Mouse (Mus musculus) frontal cortex, adult 2 months (tissue): Measurements from ENCODE around the gene Rpl12. TPM values are rescaled to one million over a fixed set of nuclear protein-coding genes. Genes with fewer than 3 reads are reported as not detected.

Experiments
- DNase-seq, 2 experiments: peaks; one replicate each; pipeline ENCODE4 v3.0.0; 2022; ENCODE audit warnings: low spot score in 1 of 2; ENCODE audit errors: extremely low spot score in 1 of 2
- polyA plus RNA-seq: library from polyadenylated mRNA; depleted of rRNA; stranded (reverse); fragments of >200 nt; gene quantifications from 2 replicates; pipeline ENCODE4 v1.2.3, GENCODE M21; 2012

The Rpl12 gene
- polyA plus RNA-seq, 1 experiment, result 374 TPM

DNA sequence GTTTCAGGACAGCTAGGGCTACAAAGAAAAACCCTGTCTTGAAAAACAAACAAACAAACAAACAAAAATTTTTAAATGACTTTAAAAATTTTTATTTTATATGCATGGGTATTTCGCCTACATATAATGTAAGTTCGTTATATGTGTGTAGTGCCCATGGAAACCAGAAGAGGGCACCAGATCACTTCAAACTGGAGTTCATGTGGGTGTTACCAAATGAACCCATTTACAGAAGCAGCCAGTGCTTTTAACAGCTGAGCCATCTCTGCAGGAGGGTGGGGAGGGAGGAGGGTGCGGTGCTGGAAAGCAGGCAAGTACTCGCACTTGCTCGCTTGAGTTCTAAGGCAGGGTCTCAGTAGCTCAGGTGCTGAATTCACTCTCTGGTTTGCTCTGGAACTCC lies 21.9 kb upstream of the Rpl12 start:
- DNase-seq, result peak in 1 of 2 experiments; percentile 81

DNA sequence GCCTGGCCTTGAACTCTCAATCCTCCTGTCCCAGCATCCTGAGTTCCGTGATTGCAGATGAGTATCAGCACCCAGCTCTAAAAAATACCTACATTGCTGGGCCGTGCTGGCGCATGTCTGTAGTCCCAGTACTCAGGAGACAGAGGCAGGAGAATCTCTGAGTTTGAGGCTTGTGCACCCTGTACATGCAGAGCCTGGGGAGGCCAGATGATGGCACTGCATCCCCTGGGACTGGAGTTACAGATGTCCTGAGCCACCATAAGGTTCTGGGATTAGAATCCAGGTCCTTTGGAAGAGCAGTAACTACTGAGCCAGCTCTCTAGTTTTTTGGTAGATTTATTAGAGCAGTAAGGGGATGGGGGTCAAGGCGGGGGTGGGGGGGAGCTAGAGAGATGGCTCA lies 20.9 kb upstream of the Rpl12 start:
- no peak for DNase-seq

DNA sequence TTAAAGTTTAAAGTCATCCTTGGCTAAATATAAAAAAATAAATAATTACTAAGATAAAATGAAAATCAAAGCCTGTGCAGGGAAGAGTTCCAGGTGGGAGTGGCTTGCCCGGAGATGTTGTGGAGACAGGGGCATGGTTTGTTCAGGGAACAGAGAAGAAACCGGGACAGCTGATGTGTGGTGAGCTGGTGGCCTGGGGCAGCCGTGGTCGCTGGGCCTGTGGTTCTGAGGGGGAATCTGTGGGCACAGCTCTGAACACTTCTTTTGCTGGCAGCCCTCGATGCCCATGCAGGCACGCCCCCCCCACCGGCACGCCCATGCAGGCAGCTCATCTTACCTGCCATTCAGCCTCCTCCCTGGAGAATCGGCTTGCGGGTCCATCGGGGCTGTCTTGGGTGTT lies 13.9 kb upstream of the Rpl12 start:
- DNase-seq, result no peak

DNA sequence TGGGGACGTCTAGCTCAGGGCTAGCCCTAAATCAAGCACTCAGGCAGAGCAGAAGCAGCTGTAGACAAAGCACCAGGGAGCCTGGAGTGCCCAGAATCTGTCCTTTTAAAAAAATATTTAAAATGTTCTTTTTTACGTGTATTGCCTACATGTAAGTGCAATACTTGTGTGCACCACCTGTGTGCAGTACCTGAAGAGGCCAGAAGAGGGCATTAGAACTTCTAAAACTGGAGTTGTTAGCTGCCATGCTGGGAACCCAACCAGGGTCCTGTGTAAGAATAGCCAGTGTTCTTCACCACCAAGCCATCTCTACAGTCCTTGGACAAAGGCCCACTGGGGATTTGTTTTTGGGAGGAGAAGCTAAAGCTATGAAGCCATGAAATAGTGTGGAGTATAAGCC lies 6.8 kb upstream of the Rpl12 start:
- DNase-seq, result no peak

DNA sequence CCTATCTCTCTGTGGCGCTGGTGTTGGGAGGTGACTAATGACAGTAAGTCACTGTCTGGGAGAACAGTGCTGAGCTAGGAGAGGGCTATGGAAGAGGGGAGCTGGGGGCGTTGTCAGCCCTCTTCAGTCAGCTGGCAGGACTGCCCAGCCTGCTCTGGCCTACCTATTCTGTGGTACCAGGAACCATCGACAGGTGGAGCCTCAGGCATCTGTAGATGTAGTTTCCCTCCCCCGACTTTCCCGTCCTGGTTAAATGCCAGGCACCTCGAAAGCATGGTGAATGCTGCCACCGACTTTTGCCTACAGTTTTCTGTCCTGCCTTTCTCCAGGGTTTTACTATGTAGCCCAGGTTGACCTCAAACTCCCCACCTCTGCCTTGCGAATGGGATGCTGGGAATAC lies 4.0 kb upstream of the Rpl12 start:
- DNase-seq, result peak in 1 of 2 experiments; percentile 70

DNA sequence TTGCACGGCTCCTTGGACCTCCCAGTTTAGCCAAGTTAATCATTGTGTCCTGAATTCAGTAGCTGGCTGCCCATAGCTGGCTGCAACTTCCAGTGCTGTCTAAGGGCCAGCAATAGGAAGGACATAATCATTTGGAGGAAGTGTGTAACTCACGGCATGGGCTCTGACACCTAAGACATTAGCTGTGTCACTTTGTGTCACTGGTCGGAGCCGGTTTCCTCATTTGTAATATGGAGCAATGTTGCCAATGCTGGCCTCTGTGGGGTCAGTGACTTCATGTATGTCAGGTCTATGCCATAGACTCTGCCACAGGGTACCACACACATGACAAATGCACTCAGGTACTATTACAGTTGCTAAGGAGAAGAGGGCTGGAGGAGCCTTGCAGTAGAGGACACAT lies 1.1 kb upstream of the Rpl12 start:
- DNase-seq, result no peak

DNA sequence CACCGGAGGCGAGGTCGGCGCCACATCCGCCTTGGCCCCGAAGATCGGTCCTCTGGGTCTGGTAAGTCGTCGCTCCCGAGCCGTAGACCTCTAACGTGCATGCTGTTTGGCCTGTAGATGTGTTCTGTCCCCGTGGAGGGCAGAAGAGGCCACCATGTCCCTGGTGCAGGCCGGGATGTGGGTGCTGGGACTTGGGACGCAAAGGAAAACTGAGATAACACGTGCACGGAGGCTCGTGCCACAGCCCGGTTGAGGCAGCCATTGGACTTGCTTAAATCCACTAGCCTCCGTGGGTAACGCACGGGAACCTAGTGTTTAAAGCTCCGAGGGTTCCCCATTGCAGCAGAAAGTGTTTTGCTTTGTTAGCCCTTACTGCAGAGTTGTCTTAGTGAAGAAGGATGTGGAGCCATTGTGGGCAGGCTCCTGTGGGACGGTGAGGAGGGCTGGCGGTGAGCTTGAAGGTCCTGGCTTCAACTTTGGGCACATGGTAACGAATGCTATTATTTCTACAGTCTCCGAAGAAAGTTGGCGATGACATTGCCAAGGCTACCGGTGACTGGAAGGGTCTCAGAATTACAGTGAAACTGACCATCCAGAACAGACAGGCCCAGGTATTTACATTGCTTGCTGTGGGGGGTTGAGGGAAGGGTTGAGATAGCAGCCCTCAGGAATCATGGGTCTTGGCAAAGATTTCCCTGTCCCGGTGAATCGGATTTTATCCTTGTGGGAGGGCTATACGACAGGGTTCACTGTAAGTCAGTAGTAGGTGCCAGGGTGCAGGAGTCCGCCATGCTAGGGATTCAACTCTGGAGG lies 909 bp downstream of the Rpl12 start:
- DNase-seq, result peak in 1 of 2 experiments; percentile 37

DNA sequence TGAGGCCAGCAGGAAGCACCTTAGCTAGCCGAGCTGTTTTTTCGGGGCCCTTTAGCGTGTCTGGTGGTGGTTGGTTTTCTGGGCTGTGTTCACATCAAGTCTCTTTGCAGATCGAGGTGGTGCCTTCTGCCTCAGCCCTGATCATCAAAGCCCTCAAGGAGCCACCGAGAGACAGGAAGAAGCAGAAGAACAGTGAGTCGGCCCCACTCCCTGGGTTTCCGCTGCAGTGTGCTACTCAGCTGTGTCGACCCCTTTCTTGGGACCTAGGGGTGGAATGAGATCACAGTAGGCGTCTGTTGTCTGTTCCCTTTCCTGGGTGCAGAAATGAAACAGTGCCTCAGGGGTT lies 1.5 kb downstream of the Rpl12 start:
- DNase-seq, result no peak

DNA sequence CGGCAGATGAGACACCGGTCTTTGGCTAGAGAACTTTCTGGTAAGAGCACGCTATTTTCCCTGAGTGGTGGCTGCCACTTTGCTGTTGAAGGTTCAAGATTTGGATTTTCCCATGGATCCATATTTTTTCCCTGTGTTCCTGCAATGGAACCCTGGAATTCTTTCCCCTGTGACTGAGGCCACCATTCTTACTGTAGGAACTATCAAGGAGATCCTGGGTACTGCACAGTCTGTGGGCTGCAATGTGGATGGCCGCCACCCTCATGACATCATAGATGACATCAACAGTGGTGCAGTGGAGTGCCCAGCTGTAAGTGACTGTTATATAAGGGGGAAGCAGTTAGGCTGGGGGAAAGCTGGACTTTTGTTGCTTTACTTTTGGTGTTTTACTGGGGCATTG lies 2.2 kb downstream of the Rpl12 start:
- no peak for DNase-seq

DNA sequence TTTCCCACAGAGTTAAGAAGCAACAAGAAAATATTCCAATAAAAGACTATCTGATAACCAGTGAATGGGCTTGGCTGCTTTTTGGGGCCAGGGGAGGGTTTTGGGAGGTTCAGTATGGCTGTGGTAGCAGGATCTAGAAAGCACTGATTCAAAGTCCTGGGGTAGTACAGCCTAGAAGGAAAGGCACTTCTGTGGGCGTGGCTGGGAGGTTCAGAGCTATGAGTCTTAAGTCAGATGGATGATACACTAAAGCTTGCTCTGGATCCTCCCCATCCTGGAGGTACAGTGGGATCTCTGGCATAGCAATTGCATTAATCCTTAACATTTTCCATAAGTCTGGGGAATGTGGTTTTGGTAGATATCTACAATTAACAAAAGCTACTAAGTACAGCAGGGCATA lies 2.6 kb downstream of the Rpl12 start:
- no peak for DNase-seq

DNA sequence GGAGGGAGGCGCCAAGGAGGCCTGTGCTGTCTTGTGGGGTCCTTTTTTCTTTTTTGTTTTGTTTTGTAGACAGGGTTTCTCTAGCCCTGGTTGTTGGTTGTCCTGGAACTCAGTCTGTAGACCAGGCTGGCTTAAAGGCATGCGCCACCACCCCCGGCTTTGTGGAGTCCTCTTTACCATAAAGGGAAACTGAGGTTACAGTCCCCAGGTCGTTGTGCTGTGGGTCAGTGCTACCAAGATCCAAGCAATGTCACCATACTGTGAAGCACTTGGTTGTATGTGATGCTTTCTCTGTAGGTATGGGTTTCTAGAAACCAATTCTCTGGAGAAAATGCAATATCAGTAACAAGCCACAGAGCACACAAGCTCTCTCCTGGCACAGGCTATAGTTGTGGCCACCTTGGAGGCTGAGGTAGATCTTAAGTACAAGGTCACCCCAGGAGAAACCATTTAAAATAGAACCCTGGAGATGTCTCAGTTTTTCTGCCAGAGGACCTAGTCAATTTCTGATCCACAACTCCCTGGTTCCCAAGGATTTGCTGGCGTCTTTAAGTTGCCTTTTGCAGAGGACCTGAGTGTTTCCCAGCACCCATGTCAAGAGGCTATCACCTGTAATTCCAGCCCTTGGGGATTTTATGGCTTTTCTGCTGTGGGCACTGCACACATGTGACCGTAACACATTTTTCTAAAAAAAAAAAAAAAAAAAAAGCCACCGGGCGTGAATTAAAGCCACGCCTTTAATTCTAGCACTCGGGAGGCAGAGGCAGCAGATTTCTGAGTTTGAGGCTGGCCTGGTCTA lies 3.5 kb downstream of the Rpl12 start:
- no peak for DNase-seq

DNA sequence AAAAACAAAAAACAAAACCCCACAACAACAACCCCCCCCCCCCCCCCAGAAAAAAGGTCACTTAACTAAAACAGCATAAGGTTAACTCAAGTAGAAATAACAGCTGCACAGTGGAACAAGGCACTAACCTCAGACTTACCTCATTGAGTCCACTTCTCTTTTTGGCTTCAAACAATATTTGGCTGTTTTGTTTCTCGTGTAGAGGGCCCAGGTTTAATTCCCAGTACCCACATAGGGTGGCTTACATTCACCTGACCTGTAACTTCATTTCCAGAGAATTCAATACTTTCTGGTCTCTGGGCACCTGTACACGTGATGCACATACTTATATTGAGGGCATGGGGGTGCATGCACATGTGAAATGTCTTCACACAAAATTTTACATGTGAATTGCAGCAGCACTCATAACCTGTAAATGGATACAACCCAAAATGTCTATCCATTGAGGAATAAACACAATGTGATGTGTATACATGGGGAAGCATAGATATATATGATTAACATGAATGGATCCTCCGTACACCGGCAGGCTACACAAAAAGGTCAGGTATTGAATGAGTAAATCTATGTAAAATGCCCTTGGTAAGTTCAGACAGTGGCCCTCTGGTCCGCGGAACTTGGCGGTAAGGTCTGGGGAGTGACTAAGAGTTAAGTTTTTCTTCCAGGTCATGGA lies 4.3 kb downstream of the Rpl12 start:
- DNase-seq, result no peak

DNA sequence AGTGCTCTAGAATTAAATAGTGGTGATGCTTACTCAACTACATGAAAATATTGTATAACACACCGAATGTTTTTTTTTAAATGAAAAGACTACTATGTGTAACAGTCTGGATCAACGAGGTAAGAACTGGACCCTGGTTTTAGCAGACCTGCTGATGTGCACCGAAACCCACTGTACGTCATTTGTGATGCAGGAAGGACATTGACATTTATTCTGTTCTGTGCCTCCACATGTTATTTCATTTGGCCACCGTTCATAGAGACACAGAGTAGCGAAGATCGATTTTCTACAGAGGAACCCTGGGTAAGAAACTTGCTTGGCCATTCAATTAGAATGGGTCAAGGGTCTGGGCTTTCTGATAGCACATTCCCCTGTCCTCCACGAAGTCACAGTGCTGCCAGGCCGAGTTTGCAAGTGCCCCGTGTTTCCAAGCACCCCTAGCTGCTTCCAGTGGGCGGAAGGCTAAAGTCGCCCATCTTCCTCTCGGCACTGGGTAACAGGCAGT lies 4.9 kb downstream of the Rpl12 start:
- DNase-seq, result no peak

DNA sequence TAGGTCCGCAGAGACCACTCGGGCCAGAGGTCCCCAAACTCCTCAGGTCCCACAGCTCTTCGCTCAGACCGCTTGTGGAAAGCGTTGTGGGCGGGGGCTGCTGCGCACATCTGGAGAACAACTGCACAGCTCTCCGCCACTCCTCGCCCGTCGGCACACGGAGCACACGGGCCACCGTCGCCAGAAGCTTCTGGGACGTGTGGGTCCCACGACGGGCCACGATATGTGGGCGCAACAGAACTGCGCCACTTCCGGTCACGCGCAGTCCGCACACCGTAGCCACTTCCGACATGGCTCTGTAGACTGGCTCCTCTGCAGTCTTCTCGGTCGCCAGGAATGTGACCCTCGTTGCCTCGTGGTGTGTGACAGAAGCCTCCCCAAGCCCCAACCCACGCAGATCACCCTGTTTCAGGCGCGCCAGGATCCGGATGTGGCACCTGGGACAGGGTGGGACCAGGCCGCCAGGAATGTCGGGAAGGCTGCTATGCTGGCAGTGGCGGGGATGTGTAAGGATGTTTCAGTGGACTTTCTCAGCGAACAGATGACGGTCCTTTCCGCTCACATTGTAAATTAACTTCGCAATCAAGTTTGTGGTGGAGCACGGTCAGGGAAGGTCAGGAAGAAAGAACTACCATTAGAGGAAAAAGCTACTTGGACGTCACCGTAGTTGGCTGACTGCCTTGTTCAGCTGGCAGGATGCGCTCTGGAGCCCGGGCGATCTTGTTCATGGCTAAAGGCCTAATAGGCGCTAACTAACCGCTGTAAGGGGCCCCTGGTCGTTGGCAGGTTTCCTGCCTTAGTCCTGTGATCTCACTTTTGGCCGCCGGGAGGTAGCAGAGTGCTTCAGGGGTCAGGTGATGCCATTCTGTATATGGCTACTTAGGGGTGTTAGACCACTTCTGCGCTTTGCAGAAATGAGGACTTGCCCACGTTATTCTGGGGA lies 5.6 kb downstream of the Rpl12 start:
- peak; percentile 63 to 89 for DNase-seq

DNA sequence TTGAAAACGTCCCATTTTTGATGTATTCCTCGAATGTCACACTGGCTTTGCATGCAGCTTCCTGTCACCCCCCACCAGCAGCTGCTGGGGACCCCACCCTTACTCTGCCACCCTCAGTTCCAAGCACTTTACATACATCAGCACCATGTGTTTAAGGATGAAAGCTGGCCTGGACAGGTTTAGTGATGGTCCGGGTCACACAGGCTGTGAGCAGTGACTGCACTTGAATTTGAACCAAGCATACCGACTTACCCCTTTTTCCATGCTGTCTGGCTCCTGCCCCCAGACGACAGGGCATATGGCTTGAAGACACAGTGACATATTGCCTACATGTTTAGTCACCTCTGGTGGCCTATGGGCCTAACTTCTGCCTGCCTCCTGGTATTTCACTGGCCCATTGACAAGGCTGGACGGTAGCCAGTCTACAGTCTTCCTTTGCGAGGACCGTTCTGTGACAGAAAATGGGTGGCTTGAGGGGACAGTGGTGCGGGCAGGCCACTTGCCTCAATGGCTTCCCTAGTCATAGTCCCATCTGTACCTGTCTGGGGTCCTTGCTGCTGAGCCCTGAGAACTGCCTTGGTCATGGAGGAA lies 6.8 kb downstream of the Rpl12 start:
- DNase-seq, result no peak

DNA sequence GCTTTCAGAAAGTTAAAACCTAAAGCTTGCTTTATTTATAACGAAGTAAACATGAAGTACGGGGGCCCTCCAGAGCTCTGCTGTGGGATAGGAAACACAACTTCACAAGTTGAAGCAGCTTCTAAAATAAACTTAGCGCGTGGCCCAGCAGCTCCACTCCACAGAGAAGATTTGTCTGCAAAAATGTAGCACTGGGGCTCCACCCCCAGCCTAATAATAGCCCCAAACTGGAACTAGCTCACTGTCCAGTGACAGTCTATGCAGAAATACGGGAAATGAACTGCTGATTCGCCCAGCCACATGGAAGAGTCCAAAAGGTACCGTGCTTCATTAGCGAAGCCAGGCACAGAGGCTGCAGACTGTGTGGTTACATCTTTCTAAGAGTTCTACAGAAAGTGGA lies 8.0 kb downstream of the Rpl12 start:
- peak in 1 of 2 experiments; percentile 56 for DNase-seq

DNA sequence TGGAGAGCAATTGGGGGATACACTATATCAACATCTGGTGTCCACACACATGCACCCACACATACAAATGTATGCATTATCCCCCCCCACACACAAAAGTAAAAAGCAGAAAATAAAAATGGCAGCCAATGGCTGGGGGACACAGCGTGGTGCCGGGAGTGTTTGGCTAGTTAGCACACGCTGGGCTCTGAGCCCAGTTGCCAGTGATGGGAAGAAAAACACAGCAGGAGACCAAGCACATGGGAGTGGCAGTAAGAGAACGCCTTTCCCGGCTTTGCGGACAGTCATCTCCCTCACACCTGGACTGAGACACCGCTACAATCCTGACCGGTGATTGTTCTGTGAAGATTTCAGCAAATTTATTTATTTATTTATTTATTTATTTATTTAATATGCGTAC lies 9.9 kb downstream of the Rpl12 start:
- DNase-seq, result no peak

DNA sequence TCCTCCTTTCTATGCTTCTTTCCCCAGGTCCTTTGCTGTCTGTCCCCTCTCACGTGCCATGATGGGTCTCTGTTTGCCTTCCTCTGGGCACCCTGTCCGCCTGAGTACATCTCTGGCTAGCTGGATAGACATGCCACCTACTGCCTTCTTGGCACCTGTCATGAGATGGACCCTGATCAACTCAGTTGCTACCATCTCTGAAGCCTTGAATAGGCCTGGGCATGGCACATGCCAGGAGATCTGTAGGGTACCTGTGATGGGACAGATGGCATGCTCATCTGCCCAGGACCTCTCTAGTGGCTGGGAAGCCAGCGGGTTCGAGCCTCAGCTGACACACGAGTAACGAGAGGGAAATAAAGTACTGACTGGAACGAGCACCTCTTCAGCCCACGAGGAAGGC lies 12.9 kb downstream of the Rpl12 start:
- DNase-seq, result no peak

DNA sequence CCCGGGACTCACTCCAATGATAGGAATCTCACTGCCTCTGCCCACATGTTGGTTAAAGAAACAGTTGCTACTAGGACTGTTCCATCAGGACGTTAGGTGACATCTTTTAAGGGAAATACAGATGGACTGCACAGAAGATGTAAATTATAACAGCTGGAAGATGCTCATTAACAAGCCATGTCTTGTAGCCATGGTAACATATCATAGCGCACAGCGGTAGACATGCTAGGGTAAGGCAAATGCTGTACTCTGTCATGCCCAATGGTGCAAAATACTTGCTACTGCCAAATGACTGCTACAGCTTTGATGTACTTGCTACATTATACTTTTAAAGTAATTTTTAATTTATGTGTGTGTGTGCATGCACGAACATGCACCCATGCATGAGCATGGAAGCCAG lies 15.8 kb downstream of the Rpl12 start:
- DNase-seq, result no peak

DNA sequence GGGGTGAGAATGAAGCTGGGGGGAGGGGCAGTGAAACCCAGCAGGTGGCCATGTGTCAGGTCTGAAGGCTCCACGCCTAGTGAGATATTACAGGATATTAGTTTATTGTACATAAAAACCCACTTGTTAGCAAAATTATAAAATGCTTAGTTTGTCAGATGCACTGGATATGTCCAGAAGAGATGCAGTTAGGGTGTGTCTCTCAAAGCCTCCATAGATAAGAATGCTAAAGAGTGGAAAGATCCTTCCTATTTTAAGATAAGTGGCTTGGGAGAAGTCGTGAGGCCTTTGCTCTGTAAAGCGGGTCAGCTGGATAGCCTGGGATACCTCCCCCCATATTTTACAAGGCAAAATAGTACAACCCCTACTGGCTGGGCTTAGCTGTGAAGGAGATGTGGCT lies 17.3 kb downstream of the Rpl12 start:
- no peak for DNase-seq
